Mouse (Mus musculus): ENCODE results near the gene Tmem50b. TPM values are rescaled to one million over a fixed set of nuclear protein-coding genes. Genes with fewer than 3 reads are reported as not detected.

Tmem50b gene
- polyA plus RNA-seq, 1 experiment from 2014 or later: 38.7 TPM

DNA sequence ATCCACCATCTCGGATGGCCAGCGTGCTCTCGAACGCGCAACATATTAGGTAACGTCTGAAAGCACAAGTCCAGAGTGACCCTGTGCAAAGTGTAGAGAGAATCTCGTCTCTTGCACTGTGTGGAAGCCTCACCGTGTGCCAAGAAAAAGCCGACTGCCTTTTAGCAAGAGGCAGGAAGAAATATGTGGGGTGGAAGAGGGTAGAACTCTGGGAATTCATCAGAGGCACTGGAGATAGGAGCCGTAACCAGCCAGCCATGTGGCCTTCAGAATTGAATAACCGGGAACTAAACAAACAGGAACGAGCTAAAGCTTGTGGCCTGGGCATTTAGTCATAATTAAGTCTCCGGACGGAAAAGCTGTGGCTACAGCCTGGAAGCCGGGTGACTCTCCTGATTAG, 40.9 kb downstream of the Tmem50b start:
- Histone ChIP-seq H3K4me1 (peaks cover 6% of the 10 kb centered on the region), H3K36me3 (replicated peaks) (peaks cover 20% of the 10 kb centered on the region; the same call in 1 of the 2 replicates), H3K4me2 (no peak overlapping the region), H3K4me3 (replicated peaks) (no peak overlapping the region), H3K27me3 (no peaks in the 10 kb centered on the region), H3K9me3 (no peaks in the 10 kb centered on the region), H3K9ac (no peak overlapping the region), H3K27ac (no peak overlapping the region)
- ATAC-seq (ENCODE audit: low FRiP score): no peak
- WGBS: 87% methylated on average over 15 of the region's 15 CpGs

DNA sequence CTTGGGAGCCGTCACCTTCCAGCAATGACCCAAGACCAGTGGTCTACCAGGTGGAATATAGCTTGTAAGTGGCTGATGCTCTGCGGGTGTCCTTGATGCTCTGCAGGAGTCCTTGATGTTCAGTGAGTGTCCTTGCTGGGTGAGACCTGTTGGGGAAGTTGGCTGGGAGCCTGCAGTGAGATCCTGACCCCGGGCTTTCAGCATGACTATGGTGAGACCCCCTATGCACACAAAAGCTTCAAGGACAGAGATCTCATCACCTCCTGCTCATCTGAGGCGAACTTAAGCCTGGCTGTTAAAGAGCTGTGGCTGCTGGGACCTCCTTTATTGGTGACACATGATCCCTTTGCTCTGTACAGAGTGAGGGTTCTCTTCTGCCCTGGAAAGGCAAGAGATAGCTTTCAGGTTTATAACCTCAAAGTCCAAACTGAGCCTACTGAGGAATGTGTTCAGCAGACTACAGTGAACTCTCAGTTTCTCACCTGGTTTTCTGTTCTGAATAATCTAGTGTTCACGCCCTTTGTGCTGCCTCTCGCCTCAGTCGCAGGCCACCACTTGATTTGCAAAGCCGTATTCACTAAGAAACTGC, 42.5 kb downstream of the Tmem50b start:
- no peaks in the 10 kb centered on the region for H3K9me3 ChIP-seq
- no peaks in the 10 kb centered on the region for H3K27me3 ChIP-seq
- no peak for ATAC-seq (ENCODE audit: low FRiP score)
- no peak overlapping the region for H3K4me3 ChIP-seq (replicated peaks)
- no peak overlapping the region for H3K4me2 ChIP-seq
- no peak overlapping the region for H3K9ac ChIP-seq
- H3K36me3 ChIP-seq (replicated peaks): peaks cover 18% of the 10 kb centered on the region; the same call in 1 of the 2 replicates
- peaks cover 11% of the 10 kb centered on the region for H3K4me1 ChIP-seq
- no peak overlapping the region for H3K27ac ChIP-seq
- WGBS: 87% methylated on average over 8 of the region's 8 CpGs

DNA sequence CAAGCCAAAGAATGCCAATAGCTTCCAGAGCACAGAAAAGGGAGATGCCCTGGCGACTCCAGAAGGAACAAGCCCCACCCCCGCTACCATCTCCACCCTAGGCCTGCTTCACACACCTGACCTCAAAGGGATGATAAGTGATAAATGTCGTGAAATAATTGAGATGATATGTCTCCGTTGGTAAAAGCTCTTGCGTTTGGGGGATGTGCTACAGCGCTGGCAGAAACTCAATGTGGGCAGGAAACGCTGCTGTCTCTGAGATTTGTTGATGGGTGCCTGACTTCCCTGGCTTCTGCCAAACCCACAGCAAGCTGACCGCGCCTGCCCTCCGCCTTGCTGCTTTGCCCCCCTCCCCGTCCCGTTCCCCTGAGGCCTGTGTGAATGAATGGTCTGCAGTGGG, 44.0 kb downstream of the Tmem50b start:
- Histone ChIP-seq H3K9me3 (no peaks in the 10 kb centered on the region), H3K27me3 (no peaks in the 10 kb centered on the region), H3K9ac (no peak overlapping the region), H3K27ac (no peak overlapping the region), H3K4me1 (peaks cover 22% of the 10 kb centered on the region), H3K36me3 (replicated peaks) (peaks cover 15% of the 10 kb centered on the region; the same call in 1 of the 2 replicates), H3K4me3 (replicated peaks) (no peak overlapping the region), H3K4me2 (no peak overlapping the region)
- ATAC-seq (ENCODE audit: low FRiP score): no peak
- WGBS: 77% methylated on average over 12 of the region's 12 CpGs

DNA sequence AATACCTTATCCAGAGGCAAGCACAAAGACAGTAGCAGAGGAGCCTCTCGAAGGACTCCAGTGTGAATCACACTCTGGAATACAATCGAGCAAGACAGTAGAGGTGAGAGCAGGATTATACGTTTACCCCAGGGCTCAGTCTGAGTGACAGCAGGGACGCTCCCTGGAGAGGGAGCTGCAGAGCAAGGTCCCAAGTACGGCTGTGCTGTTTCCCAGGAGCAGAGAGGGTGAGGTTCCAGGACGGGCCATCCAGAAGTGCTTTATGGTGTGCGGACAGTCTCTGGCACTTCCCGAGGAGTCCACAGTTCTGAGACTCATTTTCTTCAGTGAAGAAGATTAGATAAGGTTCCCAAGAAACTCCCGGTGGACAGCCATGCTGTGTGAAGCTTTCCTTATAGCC, 45.5 kb downstream of the Tmem50b start:
- no peak for ATAC-seq (ENCODE audit: low FRiP score)
- peaks cover 33% of the 10 kb centered on the region for H3K4me1 ChIP-seq
- H3K9ac ChIP-seq: no peak overlapping the region

DNA sequence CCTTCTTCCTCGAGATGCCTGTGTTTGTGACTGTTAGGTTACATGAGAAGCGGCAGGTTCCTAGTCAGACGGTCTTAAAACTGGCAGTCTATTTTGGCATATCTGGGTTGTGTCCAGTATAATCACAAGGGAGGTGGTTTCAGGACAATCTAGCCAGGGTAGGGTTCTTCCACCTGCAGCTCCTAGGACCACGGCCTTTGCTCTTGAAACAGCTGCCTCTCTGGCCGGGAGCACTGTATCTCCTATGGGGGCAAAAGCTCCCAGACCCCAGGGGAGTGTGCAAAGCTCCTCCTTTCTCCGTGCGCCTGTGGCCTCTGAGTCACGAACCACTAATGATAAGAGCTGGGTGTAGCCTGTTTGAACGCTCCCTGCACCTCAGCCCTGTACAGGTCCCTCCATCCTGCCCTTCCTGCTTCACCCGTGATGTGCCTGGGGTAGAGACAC, 46.5 kb downstream of the Tmem50b start:
- H3K4me2 ChIP-seq: no peak overlapping the region
- WGBS: 75% methylated on average over 10 of the region's 10 CpGs
- H3K4me1 ChIP-seq: peaks cover 33% of the 10 kb centered on the region
- ATAC-seq (ENCODE audit: low FRiP score): no peak
- no peak overlapping the region for H3K27ac ChIP-seq
- no peak overlapping the region for H3K9ac ChIP-seq
- peaks cover 1% of the 10 kb centered on the region; the same call in 1 of the 2 replicates for H3K27me3 ChIP-seq
- no peaks in the 10 kb centered on the region for H3K9me3 ChIP-seq
- no peak overlapping the region for H3K4me3 ChIP-seq (replicated peaks)
- peaks cover 5% of the 10 kb centered on the region; the same call in 1 of the 2 replicates for H3K36me3 ChIP-seq (replicated peaks)

More for the DNA sequence above, 45.5 kb downstream of the Tmem50b start:
- Histone ChIP-seq H3K4me3 (replicated peaks) (no peak overlapping the region), H3K36me3 (replicated peaks) (peaks cover 5% of the 10 kb centered on the region; the same call in 1 of the 2 replicates), H3K27ac (no peak overlapping the region), H3K27me3 (no peaks in the 10 kb centered on the region), H3K4me2 (no peak overlapping the region), H3K9me3 (no peaks in the 10 kb centered on the region)
- WGBS: 62% methylated on average over 9 of the region's 9 CpGs

DNA sequence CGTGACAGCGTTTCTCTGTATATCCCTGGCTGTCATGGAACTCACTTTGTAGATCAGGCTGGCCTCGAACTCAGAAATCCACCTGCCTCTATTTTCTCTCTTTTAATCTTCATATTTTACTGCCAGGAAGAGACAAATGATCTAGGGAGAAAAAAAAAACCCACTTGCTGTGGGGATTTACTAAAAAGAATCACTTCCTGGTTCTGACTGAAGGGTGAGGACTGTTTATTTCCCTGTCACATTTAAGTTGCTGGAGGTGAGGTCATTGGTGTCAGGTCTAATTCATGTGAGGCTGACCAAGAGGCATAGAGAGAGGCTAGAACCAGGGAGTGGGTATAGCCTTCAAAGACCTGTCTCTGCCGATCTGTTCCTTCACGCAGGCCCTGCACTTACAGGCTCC, 48.0 kb downstream of the Tmem50b start:
- Histone ChIP-seq H3K36me3 (replicated peaks) (no peaks in the 10 kb centered on the region), H3K4me2 (no peak overlapping the region), H3K27me3 (peaks cover 11% of the 10 kb centered on the region; the same call in 1 of the 2 replicates), H3K9ac (no peak overlapping the region), H3K9me3 (no peaks in the 10 kb centered on the region), H3K4me1 (peaks cover 33% of the 10 kb centered on the region), H3K4me3 (replicated peaks) (no peak overlapping the region), H3K27ac (no peak overlapping the region)
- 47% methylated on average over 5 of the region's 5 CpGs for WGBS
- ATAC-seq (ENCODE audit: low FRiP score): no peak

DNA sequence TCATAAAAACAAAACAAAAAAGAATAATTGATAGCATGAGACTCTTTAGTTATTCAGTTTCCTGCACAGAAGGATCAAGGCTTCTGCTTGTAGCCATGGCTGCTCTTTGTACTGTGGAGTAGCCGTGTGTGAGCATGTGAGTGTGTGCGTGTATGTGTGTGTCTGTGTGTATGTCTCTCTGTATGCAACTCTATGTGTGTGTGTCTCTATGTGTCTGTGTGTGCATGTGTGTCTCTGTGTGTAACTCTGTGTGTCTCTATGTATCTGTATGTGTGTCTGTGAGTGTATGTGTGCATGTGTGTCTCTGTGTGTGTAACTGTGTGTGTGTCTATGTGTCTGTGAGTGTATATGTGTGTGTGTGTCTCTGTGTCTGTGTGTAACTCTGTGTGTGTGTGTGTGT, 48.6 kb downstream of the Tmem50b start:
- 0 out of 2 replicates have a peak overlapping the region, but pooled peaks have one; percentile 3 for H3K4me2 ChIP-seq
- no peak overlapping the region for H3K27ac ChIP-seq
- H3K4me1 ChIP-seq: peaks cover 33% of the 10 kb centered on the region
- H3K9me3 ChIP-seq: no peaks in the 10 kb centered on the region
- peaks cover 11% of the 10 kb centered on the region; the same call in 1 of the 2 replicates for H3K27me3 ChIP-seq
- no peak overlapping the region for H3K9ac ChIP-seq
- H3K36me3 ChIP-seq (replicated peaks): no peaks in the 10 kb centered on the region
- 71% methylated on average over 2 of the region's 2 CpGs for WGBS
- ATAC-seq (ENCODE audit: low FRiP score): no peak
- H3K4me3 ChIP-seq (replicated peaks): no peak overlapping the region

DNA sequence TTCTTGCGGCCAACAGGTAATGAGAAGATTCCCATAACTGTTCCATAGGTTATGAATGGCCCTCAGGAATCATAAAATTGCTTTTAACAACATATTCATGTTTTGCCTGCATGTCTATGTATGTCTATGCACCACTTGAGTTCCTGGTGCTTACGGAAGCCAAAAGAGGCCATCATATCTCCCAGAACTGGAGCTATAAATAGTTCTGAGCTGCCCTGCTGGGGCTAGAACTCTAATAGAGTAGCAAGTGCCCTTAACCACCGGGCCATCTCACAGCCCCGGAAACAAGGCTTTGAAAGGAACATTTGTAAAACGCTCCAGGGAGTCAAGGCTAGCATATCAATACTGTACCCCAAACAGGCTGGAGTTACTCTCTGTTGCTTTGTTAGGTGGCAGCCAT, 49.0 kb downstream of the Tmem50b start:
- no peaks in the 10 kb centered on the region for H3K9me3 ChIP-seq
- no peak for ATAC-seq (ENCODE audit: low FRiP score)
- no peak overlapping the region for H3K9ac ChIP-seq
- H3K27me3 ChIP-seq: peaks cover 11% of the 10 kb centered on the region; the same call in 1 of the 2 replicates
- no peak overlapping the region for H3K4me3 ChIP-seq (replicated peaks)
- 0 out of 2 replicates have a peak overlapping the region, but pooled peaks have one; percentile 3 for H3K4me2 ChIP-seq
- 53% methylated on average over 5 of the region's 5 CpGs for WGBS
- no peak overlapping the region for H3K27ac ChIP-seq
- peaks cover 29% of the 10 kb centered on the region for H3K4me1 ChIP-seq
- H3K36me3 ChIP-seq (replicated peaks): no peaks in the 10 kb centered on the region

DNA sequence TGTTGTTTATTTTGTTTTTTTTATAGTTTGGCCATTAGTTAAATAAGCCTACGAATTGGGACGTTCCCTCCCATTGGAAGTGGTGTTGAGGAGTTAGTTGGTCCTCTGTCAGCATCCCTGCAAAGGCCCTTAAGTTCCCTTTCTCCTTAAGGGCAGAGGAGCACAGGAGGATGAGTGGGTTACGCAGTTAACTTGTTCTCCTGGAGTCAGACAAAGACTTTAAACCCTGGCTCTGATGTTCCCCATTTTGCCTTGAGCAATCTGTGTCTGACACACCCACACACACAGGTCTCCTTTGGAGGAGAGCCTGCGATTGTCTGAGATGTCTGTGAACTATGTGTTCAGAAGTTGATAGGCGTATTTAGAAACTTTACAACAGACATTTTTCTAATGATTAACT, 49.6 kb downstream of the Tmem50b start:
- Histone ChIP-seq H3K4me2 (peak overlapping the region; percentile 87), H3K9me3 (no peaks in the 10 kb centered on the region), H3K27ac (no peak overlapping the region), H3K9ac (no peak overlapping the region), H3K27me3 (peaks cover 11% of the 10 kb centered on the region; the same call in 1 of the 2 replicates), H3K36me3 (replicated peaks) (no peaks in the 10 kb centered on the region), H3K4me3 (replicated peaks) (peak overlapping the region; percentile 95), H3K4me1 (peaks cover 27% of the 10 kb centered on the region)
- 55% methylated on average over 5 of the region's 5 CpGs for WGBS
- ATAC-seq (ENCODE audit: low FRiP score): no peak

DNA sequence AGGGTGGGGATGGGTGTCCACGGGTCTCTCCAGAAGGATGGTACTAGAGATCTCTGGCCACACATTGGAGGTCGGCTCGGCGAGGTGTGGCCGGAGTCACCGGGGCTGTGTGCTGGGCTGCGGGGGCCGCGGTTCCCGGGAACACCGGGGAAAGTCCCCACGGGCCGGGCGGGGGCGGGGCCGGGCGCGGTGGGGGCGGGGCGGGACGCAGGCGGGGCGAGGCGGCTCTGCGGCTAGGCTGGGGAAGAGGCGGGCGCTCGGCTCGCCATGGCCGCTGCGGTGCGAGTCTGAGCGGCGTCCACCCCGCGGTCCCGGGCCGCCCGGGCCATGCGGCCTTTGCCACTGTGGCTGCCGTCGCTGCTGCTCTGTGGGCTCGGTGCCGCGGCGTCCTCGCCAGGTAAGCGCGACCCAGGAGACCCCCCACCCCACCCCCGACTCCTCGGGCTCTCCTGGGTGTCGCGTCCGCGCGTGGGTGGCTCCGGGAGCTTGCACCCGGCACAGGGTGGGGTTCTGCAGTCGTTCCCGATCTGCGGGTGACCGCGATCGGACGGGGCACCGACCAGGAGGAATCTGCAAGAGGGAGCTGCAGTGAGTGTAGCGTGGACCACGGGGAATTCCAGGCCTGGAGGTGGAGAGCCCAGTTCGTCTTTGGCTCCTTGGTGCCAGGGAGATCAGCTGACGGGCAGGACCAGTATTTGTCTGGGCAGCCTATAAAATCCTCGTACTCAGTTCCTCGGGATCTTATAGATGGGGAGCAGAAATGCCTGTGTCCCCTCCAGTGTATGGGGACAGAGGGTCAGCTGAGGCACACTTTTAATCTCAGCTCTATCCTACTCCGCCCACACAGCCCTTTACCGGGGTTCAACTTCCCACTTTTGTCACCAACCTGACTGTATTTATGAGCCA, 50.5 kb downstream of the Tmem50b start, which contains the start of gene Ifngr2:
Ifngr2 (plus strand) TSS at position 237 of the 906 bp plus-strand sequence.
- Histone ChIP-seq H3K4me2 (peak within 1 kb of the TSS; percentile 87), H3K36me3 (replicated peaks) (no peaks in the 10 kb centered on the region), H3K27me3 (peaks cover 11% of the 10 kb centered on the region; the same call in 1 of the 2 replicates), H3K4me1 (peaks cover 27% of the 10 kb centered on the region), H3K4me3 (replicated peaks) (peak within 1 kb of the TSS; percentile 95), H3K9me3 (no peaks in the 10 kb centered on the region), H3K27ac (no peak within 1 kb of the TSS), H3K9ac (peak within 1 kb of the TSS; percentile 97)
- WGBS: 2% methylated on average over 48 of the region's 74 CpGs
- ATAC-seq (ENCODE audit: low FRiP score): peak; percentile 92

DNA sequence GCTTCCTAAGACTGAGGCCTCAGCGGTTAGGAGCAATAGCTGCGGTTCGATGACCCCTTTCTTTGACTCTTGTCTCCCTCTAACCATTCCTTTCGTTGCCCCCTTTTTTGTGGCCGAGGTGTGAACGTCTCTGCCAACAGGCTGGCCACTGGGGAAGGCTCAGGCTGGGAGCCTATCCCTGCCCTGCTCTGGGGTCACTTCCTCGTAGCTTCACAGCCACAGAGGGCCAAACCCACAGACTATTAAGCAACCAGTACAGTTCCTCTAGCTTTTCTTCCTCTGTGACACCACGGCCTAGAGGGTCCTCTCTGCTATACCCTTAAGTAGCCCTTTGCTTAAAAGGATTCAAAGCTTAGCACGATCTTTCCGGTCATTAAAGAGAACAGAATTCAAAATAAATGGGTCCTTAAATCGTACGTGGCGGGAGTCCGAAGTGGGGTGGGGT, 51.2 kb downstream of the Tmem50b start:
- no peak overlapping the region for H3K27ac ChIP-seq
- WGBS: 15% methylated on average over 14 of the region's 14 CpGs

DNA sequence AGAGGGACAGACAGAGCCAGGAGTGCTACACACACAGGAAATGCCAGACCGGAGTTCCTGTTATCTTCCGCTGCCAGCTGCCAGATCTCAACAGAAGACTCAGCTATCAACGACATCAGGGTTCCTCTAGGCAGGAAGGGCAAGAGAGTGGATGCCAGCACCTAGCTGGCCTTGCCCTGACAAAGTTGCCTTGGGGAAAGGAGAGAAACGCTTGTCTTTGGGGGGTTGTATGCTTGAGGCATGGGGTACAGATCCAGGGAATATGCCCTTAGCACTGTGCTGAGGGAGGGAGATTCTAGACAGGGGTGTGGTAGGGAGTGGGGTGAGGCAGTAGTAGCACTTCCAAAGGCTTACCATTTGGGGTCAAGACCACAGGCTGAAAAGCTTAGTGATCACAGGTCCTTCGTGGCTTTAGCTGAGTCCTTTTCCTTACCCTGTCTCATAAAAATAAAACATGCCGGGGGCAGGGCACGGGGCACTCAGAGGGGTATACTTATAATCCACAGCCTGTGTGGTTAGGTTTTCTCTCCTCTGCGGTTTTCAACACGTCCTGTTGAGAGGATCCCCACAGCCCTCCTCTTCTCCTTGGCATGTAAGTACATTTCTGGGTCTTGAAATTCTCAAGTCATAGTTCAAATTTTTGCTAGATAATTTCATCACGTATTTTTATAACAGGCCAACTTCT, 51.9 kb downstream of the Tmem50b start:
- no peak for ATAC-seq (ENCODE audit: low FRiP score)
- no peak overlapping the region for H3K4me2 ChIP-seq
- no peak overlapping the region for H3K9ac ChIP-seq
- no peak overlapping the region for H3K27ac ChIP-seq
- H3K9me3 ChIP-seq: no peaks in the 10 kb centered on the region
- no peaks in the 10 kb centered on the region for H3K36me3 ChIP-seq (replicated peaks)
- peaks cover 11% of the 10 kb centered on the region; the same call in 1 of the 2 replicates for H3K27me3 ChIP-seq
- peaks cover 27% of the 10 kb centered on the region for H3K4me1 ChIP-seq
- no peak overlapping the region for H3K4me3 ChIP-seq (replicated peaks)
- WGBS: 76% methylated on average over 10 of the region's 10 CpGs

More for the DNA sequence above, 51.2 kb downstream of the Tmem50b start:
- Histone ChIP-seq H3K9ac (peak overlapping the region; percentile 97), H3K4me1 (peaks cover 27% of the 10 kb centered on the region), H3K4me3 (replicated peaks) (peak overlapping the region; percentile 95), H3K9me3 (no peaks in the 10 kb centered on the region), H3K4me2 (peak overlapping the region; percentile 87), H3K36me3 (replicated peaks) (no peaks in the 10 kb centered on the region), H3K27me3 (peaks cover 11% of the 10 kb centered on the region; the same call in 1 of the 2 replicates)
- ATAC-seq (ENCODE audit: low FRiP score): peak; percentile 66

All from forebrain, embryonic 12.5 days (tissue).